Comparison of ENCODE assay signal across 9 mouse cellular contexts in the genomic region with DNA sequence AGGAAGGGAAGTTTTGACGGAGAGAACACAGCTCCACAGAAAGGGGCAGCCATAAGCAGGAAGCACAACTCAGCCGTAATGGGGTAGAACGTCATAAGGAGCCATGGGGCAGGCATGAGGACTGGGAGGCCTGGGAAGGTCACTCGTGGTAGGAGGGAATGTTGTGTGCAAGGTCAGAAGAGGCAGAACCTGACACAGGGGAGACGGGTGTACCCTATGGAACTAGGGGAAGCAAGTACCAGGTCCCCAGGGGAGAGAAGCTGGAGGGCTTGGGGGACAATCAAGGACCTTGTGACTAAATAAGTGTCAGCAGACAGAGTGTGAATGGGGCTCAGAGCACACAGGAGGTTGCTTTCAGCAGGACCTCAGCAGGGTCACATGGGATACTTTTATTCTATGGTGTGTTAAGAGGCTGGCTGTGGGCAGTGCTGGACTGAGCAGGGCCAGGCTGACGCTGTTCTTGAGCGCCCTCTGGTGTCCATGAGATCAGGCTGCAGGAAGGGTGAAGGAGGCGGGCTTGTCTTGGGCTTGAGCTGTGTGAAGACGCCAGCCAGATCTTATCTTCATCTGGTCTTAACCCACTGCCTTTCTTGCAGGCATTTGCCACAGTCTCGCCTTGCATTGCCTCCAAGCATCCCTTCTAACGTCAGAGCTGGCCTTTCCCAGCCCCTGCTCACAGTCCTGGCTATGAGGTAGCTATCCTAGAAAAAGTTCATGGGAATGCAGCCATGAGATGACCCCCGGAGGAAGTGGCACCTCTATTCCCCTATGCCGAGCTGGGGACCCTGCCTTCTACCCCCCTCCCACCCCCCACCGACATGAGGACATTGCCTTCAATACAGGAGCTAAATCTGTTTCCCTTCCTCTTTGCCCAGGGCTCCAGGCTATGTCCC. TPM values are rescaled to one million over a fixed set of nuclear protein-coding genes. Genes with fewer than 3 reads are reported as not detected.
DNase-seq lines count a peak whose midpoint lies in the region; ATAC-seq and TF ChIP-seq lines count a peak whose summit lies in the region.
"Had no signal": no experiment of that assay in that cellular context is flagged by ENCODE, and none has a peak within 500 bp of the region (broad histone marks: within the 10 kb centered on the region; RNA-seq: fewer than 3 reads in every experiment).

No protein-coding gene starts in this region.

- no peaks in the 10 kb centered on the region for H3K9me3 ChIP-seq in embryonic facial prominence, embryonic 13.5 days
- H3K9me3 ChIP-seq in heart, embryonic 15.5 days (replicated peaks) = no peaks in the 10 kb centered on the region
- H3K9me3 ChIP-seq in liver, embryonic 14.5 days (ENCODE audit: control insufficient read depth, low read length) = no peaks in the 10 kb centered on the region

- H3K27me3 ChIP-seq in embryonic facial prominence, embryonic 13.5 days = no peaks in the 10 kb centered on the region
- H3K27me3 ChIP-seq in heart, embryonic 15.5 days = no peaks in the 10 kb centered on the region
- no peaks in the 10 kb centered on the region for H3K27me3 ChIP-seq in liver, embryonic 14.5 days (ENCODE audit: control insufficient read depth, insufficient read depth, low read length)

- no peak overlapping the region for H3K27ac ChIP-seq in embryonic facial prominence, embryonic 13.5 days
- H3K27ac ChIP-seq in heart, embryonic 15.5 days = no peak overlapping the region
- H3K27ac ChIP-seq in liver, embryonic 14.5 days = no peak overlapping the region

- no peak overlapping the region for H3K9ac ChIP-seq in embryonic facial prominence, embryonic 13.5 days
- no peak overlapping the region for H3K9ac ChIP-seq in heart, embryonic 15.5 days
- no peak overlapping the region for H3K9ac ChIP-seq in liver, embryonic 14.5 days (replicated peaks)

- 28% methylated on average over 14 of the region's 14 CpGs for WGBS in embryonic facial prominence, embryonic 13.5 days
- WGBS in heart, embryonic 15.5 days = 21% methylated on average over 14 of the region's 14 CpGs
- 18% methylated on average over 14 of the region's 14 CpGs for WGBS in liver, embryonic 14.5 days (ENCODE audit: insufficient replicate concordance)

- H3K4me2 ChIP-seq in embryonic facial prominence, embryonic 13.5 days = no peak overlapping the region
- no peak overlapping the region for H3K4me2 ChIP-seq in heart, embryonic 15.5 days
- H3K4me2 ChIP-seq in liver, embryonic 14.5 days (ENCODE audit: low read depth) = no peak overlapping the region

- no peak for TF ChIP-seq EP300 in liver, embryonic 14.5 days (IDR thresholded peaks at IDR 0.05; ENCODE audit: low read depth)

- H3K4me3 ChIP-seq in embryonic facial prominence, embryonic 13.5 days = no peak overlapping the region
- H3K4me3 ChIP-seq in heart, embryonic 15.5 days = no peak overlapping the region
- H3K4me3 ChIP-seq in liver, embryonic 14.5 days (ENCODE audit: insufficient read depth in 1 of 2, low read depth in 2 of 2, low read length in 2 of 2) = no peak overlapping the region

- H3K36me3 ChIP-seq in embryonic facial prominence, embryonic 13.5 days = no peaks in the 10 kb centered on the region
- no peaks in the 10 kb centered on the region for H3K36me3 ChIP-seq in heart, embryonic 15.5 days
- no peaks in the 10 kb centered on the region for H3K36me3 ChIP-seq in liver, embryonic 14.5 days (replicated peaks; ENCODE audit: control insufficient read depth, insufficient read depth, low read depth)

- peak; percentile 50; the same call in 1 of the 2 replicates for ATAC-seq in embryonic facial prominence, embryonic 13.5 days (ENCODE audit: insufficient number of reproducible peaks, insufficient read depth, low FRiP score, low TSS enrichment, low read depth)
- peak; percentile 60 for ATAC-seq in heart, embryonic 15.5 days (replicated peaks; ENCODE audit: insufficient number of reproducible peaks, insufficient read depth, low FRiP score, low read depth)
- peak; percentile 41; the same call in 1 of the 2 replicates for ATAC-seq in liver, embryonic 14.5 days (ENCODE audit: insufficient read depth)

- peak; percentile 91 for TF ChIP-seq CTCF in liver, embryonic 14.5 days (IDR thresholded peaks at IDR 0.05; ENCODE audit: low read depth)

- DNase-seq in CD4-positive helper T cell, adult 2 months (ENCODE audit: low read depth, low spot score) = peak; percentile 56
- peak; percentile 71 to 81 for DNase-seq in adrenal gland, postnatal 36 days
- DNase-seq in kidney, postnatal 25 days = peak; percentile 73 to 80
- DNase-seq in liver, embryonic 14.5 days (ENCODE audit: low read depth in 3 of 3, low spot score in 3 of 3) = peak; percentile 17 to 23 (median 22)
- peak; percentile 68 for DNase-seq in neural tube, embryonic 10.5 days (ENCODE audit: extremely low spot score, low spot score)
- peak; percentile 81 for DNase-seq in testis, postnatal 10 days (ENCODE audit: low spot score)

- no peaks in the 10 kb centered on the region for H3K4me1 ChIP-seq in embryonic facial prominence, embryonic 13.5 days
- no peaks in the 10 kb centered on the region for H3K4me1 ChIP-seq in heart, embryonic 15.5 days (replicated peaks)
- no peaks in the 10 kb centered on the region for H3K4me1 ChIP-seq in liver, embryonic 14.5 days (replicated peaks; ENCODE audit: control insufficient read depth in 2 of 2, insufficient read depth in 2 of 2, low read length in 1 of 2)

RNA-seq across cellular contexts. Expression of a gene that starts 13.7 kb away (rescaled TPM):
- total RNA-seq in adrenal gland, postnatal 36 days (2021) = not detected
- polyA plus RNA-seq in embryonic facial prominence, embryonic 13.5 days (2015; fragmentation: Nextera tagmentation; extraction: Ambion mirVana) = not detected in 2 replicates
- not detected in 2 replicates for polyA plus RNA-seq in heart, embryonic 15.5 days (2015; fragmentation: Nextera tagmentation; extraction: Ambion mirVana)
- not detected in 2 replicates for polyA plus RNA-seq in liver, embryonic 14.5 days (2012; rRNA removed)
- not detected in 2 replicates for polyA plus RNA-seq in liver, embryonic 14.5 days (2014; fragmentation: Nextera tagmentation; extraction: Ambion mirVana)
- total RNA-seq: gastrocnemius, postnatal 4 days had no signal

RNA-seq across cellular contexts. Expression of a gene that starts 30.7 kb away (rescaled TPM):
- total RNA-seq in adrenal gland, postnatal 36 days (2021) = not detected
- not detected in 2 replicates for polyA plus RNA-seq in embryonic facial prominence, embryonic 13.5 days (2015; fragmentation: Nextera tagmentation; extraction: Ambion mirVana)
- not detected in 2 replicates for polyA plus RNA-seq in heart, embryonic 15.5 days (2015; fragmentation: Nextera tagmentation; extraction: Ambion mirVana)
- not detected in 2 replicates for polyA plus RNA-seq in liver, embryonic 14.5 days (2012; rRNA removed)
- polyA plus RNA-seq in liver, embryonic 14.5 days (2014; fragmentation: Nextera tagmentation; extraction: Ambion mirVana) = not detected in 2 replicates
- total RNA-seq: gastrocnemius, postnatal 4 days had no signal

RNA-seq across cellular contexts. Expression of a gene that starts 38.8 kb away (rescaled TPM):
- total RNA-seq in adrenal gland, postnatal 36 days (2021) = not detected
- polyA plus RNA-seq in embryonic facial prominence, embryonic 13.5 days (2015; fragmentation: Nextera tagmentation; extraction: Ambion mirVana) = 0.44 TPM in 1 of 2 replicates, not detected in the other
- polyA plus RNA-seq in heart, embryonic 15.5 days (2015; fragmentation: Nextera tagmentation; extraction: Ambion mirVana) = 0.18 TPM in 1 of 2 replicates, not detected in the other
- polyA plus RNA-seq in liver, embryonic 14.5 days (2012; rRNA removed) = not detected in 2 replicates
- polyA plus RNA-seq in liver, embryonic 14.5 days (2014; fragmentation: Nextera tagmentation; extraction: Ambion mirVana) = not detected in 2 replicates

RNA-seq across cellular contexts. Expression of a gene that starts 46.7 kb away (rescaled TPM):
- total RNA-seq in adrenal gland, postnatal 36 days (2021) = not detected
- polyA plus RNA-seq in embryonic facial prominence, embryonic 13.5 days (2015; fragmentation: Nextera tagmentation; extraction: Ambion mirVana) = not detected in 2 replicates
- polyA plus RNA-seq in heart, embryonic 15.5 days (2015; fragmentation: Nextera tagmentation; extraction: Ambion mirVana) = not detected in 2 replicates
- not detected in 2 replicates for polyA plus RNA-seq in liver, embryonic 14.5 days (2012; rRNA removed)
- not detected in 2 replicates for polyA plus RNA-seq in liver, embryonic 14.5 days (2014; fragmentation: Nextera tagmentation; extraction: Ambion mirVana)
- total RNA-seq: gastrocnemius, postnatal 4 days had no signal

RNA-seq across cellular contexts. Expression of a gene that starts 56.1 kb away (rescaled TPM):
- not detected for total RNA-seq in adrenal gland, postnatal 36 days (2021)
- not detected in 2 replicates for polyA plus RNA-seq in embryonic facial prominence, embryonic 13.5 days (2015; fragmentation: Nextera tagmentation; extraction: Ambion mirVana)
- not detected in 2 replicates for polyA plus RNA-seq in heart, embryonic 15.5 days (2015; fragmentation: Nextera tagmentation; extraction: Ambion mirVana)
- polyA plus RNA-seq in liver, embryonic 14.5 days (2012; rRNA removed) = not detected in 2 replicates
- not detected in 2 replicates for polyA plus RNA-seq in liver, embryonic 14.5 days (2014; fragmentation: Nextera tagmentation; extraction: Ambion mirVana)
- total RNA-seq: gastrocnemius, postnatal 4 days had no signal

Comparison
In these comparisons a context has a peak if more than half of its experiments do, and no peak if none do; other contexts are left out.
1. DNase-seq: peak in every context shown above with its lines; median percentile 81 in testis, postnatal 10 days; 76 in kidney, postnatal 25 days; 76 in adrenal gland, postnatal 36 days; 68 in neural tube, embryonic 10.5 days; 56 in CD4-positive helper T cell, adult 2 months; 22 in liver, embryonic 14.5 days.